Mouse (Mus musculus) gastrocnemius, postnatal 14 days (tissue): ENCODE measurements at regions not wholly inside any gene's neighbourhood (a gene's known extent, or its start where the extent isn't known, plus 50 kb on each side); places are given as distances from the start of the nearest gene placed in this dataset.

Experiments
- DNase-seq: peaks from one replicate; pipeline ENCODE4 v3.0.0; 2021; ENCODE audit warnings: mixed read lengths
- intact Hi-C: fragments of 180-260 bp; cut with DNase I; formaldehyde crosslinking; loops from one replicate; pipeline ENCODE4 v1.15.1; 2025; ENCODE audit warnings: low total_unique reads

GRCm38 (mm10) chr15:27234770-27235169 is 231.7 kb upstream of the Ank start:
- DNase-seq: peak; percentile 37

GRCm38 (mm10) chr15:27238301-27238700 is 228.2 kb upstream of the Ank start:
- intact Hi-C loops: no loop called here
- DNase-seq: no peak

More at GRCm38 (mm10) chr15:27234770-27235169, 231.7 kb upstream of the Ank start:
- intact Hi-C loops: no loop called here

GRCm38 (mm10) chr15:27246302-27246701 is 220.2 kb upstream of the Ank start:
- peak; percentile 15 for DNase-seq
- intact Hi-C loops: no loop called here

GRCm38 (mm10) chr15:27258984-27259853 is 207.3 kb upstream of the Ank start:
- intact Hi-C loops: no loop called here
- DNase-seq: no peak

GRCm38 (mm10) chr15:27259854-27260191 is 206.7 kb upstream of the Ank start:
- no peak for DNase-seq
- intact Hi-C loops: no loop called here

- intact Hi-C loops: no loop called here
- DNase-seq: no peak
Measured at GRCm38 (mm10) chr15:27270203-27270602, 196.3 kb upstream of the Ank start.

GRCm38 (mm10) chr15:27282279-27282678 is 184.2 kb upstream of the Ank start:
- no peak for DNase-seq
- intact Hi-C loops: no loop called here

- intact Hi-C loops: loop anchor here (10.0 kb wide), 1 partner anchor 421 kb away; no protein-coding TSS in a partner anchor
Measured at GRCm38 (mm10) chr15:27303856-27304255, 162.6 kb upstream of the Ank start.

GRCm38 (mm10) chr15:27304256-27304655 is 162.2 kb upstream of the Ank start:
- intact Hi-C loops: loop anchor here (10.0 kb wide), 1 partner anchor 421 kb away; no protein-coding TSS in a partner anchor
- no peak for DNase-seq

More at GRCm38 (mm10) chr15:27303856-27304255, 162.6 kb upstream of the Ank start:
- DNase-seq: no peak

- intact Hi-C loops: loop anchor here (10.0 kb wide), 1 partner anchor 420 kb away; no protein-coding TSS in a partner anchor
- DNase-seq: no peak
Measured at GRCm38 (mm10) chr15:27305035-27305434, 161.4 kb upstream of the Ank start.

- intact Hi-C loops: loop anchor here (10.0 kb wide), 1 partner anchor 416 kb away; no protein-coding TSS in a partner anchor
Measured at GRCm38 (mm10) chr15:27308639-27309038, 157.8 kb upstream of the Ank start.

GRCm38 (mm10) chr15:27315964-27316745 is 150.3 kb upstream of the Ank start:
- intact Hi-C loops: loop anchor here (10.0 kb wide), 1 partner anchor 329 kb away; no protein-coding TSS in a partner anchor
- no peak for DNase-seq

More at GRCm38 (mm10) chr15:27308639-27309038, 157.8 kb upstream of the Ank start:
- no peak for DNase-seq

- intact Hi-C loops: loop anchor here (10.0 kb wide), 1 partner anchor 328 kb away; no protein-coding TSS in a partner anchor
- DNase-seq: no peak
Measured at GRCm38 (mm10) chr15:27316746-27317129, 149.7 kb upstream of the Ank start.

GRCm38 (mm10) chr15:27321915-27322665 is 144.4 kb upstream of the Ank start:
- intact Hi-C loops: loop anchor here (10.0 kb wide), 1 partner anchor 293 kb away; no protein-coding TSS in a partner anchor
- DNase-seq: no peak

- DNase-seq: peak; percentile 41
- intact Hi-C loops: loop anchor here (5.0 to 10.0 kb wide), 2 partner anchors 261 to 289 kb away; no protein-coding TSS in a partner anchor
Measured at GRCm38 (mm10) chr15:27325847-27326548, 140.5 kb upstream of the Ank start.

- no peak for DNase-seq
- intact Hi-C loops: loop anchor here (5.0 to 10.0 kb wide), 2 partner anchors 261 to 288 kb away; no protein-coding TSS in a partner anchor
Measured at GRCm38 (mm10) chr15:27326549-27326876, 140.0 kb upstream of the Ank start.

GRCm38 (mm10) chr15:27327744-27328143 is 138.7 kb upstream of the Ank start:
- intact Hi-C loops: loop anchor here (5.0 to 10.0 kb wide), 2 partner anchors 260 to 287 kb away; no protein-coding TSS in a partner anchor

GRCm38 (mm10) chr15:27328441-27328840 is 138.0 kb upstream of the Ank start:
- intact Hi-C loops: loop anchor here (5.0 to 10.0 kb wide), 2 partner anchors 259 to 286 kb away; no protein-coding TSS in a partner anchor
- no peak for DNase-seq

More at GRCm38 (mm10) chr15:27327744-27328143, 138.7 kb upstream of the Ank start:
- no peak for DNase-seq
